Mouse (Mus musculus) heart, adult 2 months (tissue): Measurements from ENCODE around the gene Btk. TPM values are rescaled to one million over a fixed set of nuclear protein-coding genes. Genes with fewer than 3 reads are reported as not detected.

Experiments used
- DNase-seq, 2 experiments: peaks; one replicate each; pipeline ENCODE4 v3.0.0; 2021
- H3K27ac ChIP-seq: fragments of 200-600 bp; 2 replicates; pipeline ENCODE4 v1.8.1; 2022
- H3K27me3 ChIP-seq: fragments of 200-500 bp; 2 replicates; pipeline ENCODE4 v1.6.1; 2012; ENCODE audit warnings: mild to moderate bottlenecking, low read length, inconsistent platforms, mixed read lengths; ENCODE audit not compliant: control insufficient read depth, insufficient read depth
- H3K36me3 ChIP-seq: fragments of 200-500 bp; 2 replicates; pipeline ENCODE4 v1.6.1; 2012; ENCODE audit warnings: low read length, inconsistent platforms; ENCODE audit not compliant: control insufficient read depth, insufficient read depth
- H3K4me1 ChIP-seq: fragments of 200-500 bp; 2 replicates; pipeline ENCODE4 v1.6.1; 2011; ENCODE audit warnings: low read length; ENCODE audit not compliant: control insufficient read depth, insufficient read depth
- H3K4me3 ChIP-seq: fragments of 200-600 bp; 2 replicates; pipeline ENCODE4 v1.8.1; 2022
- H3K79me2 ChIP-seq: fragments of 200-500 bp; replicated peaks from 2 replicates; pipeline ENCODE4 v1.6.1; 2012; ENCODE audit warnings: mild to moderate bottlenecking, inconsistent platforms, low read length, moderate library complexity, mixed read lengths; ENCODE audit not compliant: control insufficient read depth, insufficient read depth
- H3K9ac ChIP-seq: fragments of 200-500 bp; 2 replicates; pipeline ENCODE4 v1.6.1; 2012; ENCODE audit warnings: low read depth, mild to moderate bottlenecking, control low read depth, inconsistent platforms, low read length, mixed read lengths
- CTCF ChIP-seq: fragments of 200-600 bp; IDR thresholded peaks from 2 replicates; pipeline ENCODE4 v1.8.1; 2022; ENCODE audit warnings: antibody characterized with exemption, mild to moderate bottlenecking, moderate library complexity
- EP300 ChIP-seq: fragments of 200-500 bp; IDR thresholded peaks from 2 replicates; pipeline ENCODE4 v1.6.1; 2011; ENCODE audit warnings: low read depth, low read length, control low read depth; ENCODE audit not compliant: insufficient read depth
- POLR2A ChIP-seq: fragments of 200-500 bp; IDR thresholded peaks from 2 replicates; pipeline ENCODE4 v1.6.1; 2011; ENCODE audit warnings: mild to moderate bottlenecking, low read depth, low read length, control low read depth; ENCODE audit not compliant: insufficient read depth
- WGBS: fragments of 180-500 bp; shearing (Covaris S2); methylation state at CpG from one replicate; pipeline ENCODE4 v1.1.7; 2018; 5-methylcytosine and 5-hydroxymethylcytosine counted together
- intact Hi-C: fragments of 180-260 bp; cut with DNase I; formaldehyde crosslinking; loops from one replicate; pipeline ENCODE4 v1.15.1; 2025
- polyA plus RNA-seq: library from polyadenylated mRNA; depleted of rRNA; stranded (reverse); fragments of >200 nt; gene quantifications from 2 replicates; pipeline ENCODE4 v1.2.3, GENCODE M21; 2012
- total RNA-seq, 2 experiments: library from RNA; stranded (reverse); gene quantifications; 2 replicates each; pipeline ENCODE4 v1.2.3; 2021

Gene Btk
- total and polyA plus RNA-seq, 3 experiments = 0.80 to 0.98 (median 0.94) TPM

- WGBS = 71% methylated on average over 9 of the region's 9 CpGs
- TF ChIP-seq POLR2A (no peak), CTCF (no peak), EP300 (no peak)
- no peak for DNase-seq
- H3K27ac ChIP-seq = no peak overlapping the region
- H3K4me1 ChIP-seq = no peaks in the 10 kb centered on the region
- intact Hi-C loops = loop anchor here (10.0 kb wide), 1 partner anchor 105 kb away; no protein-coding TSS in a partner anchor
- no peaks in the 10 kb centered on the region for H3K79me2 ChIP-seq
- H3K36me3 ChIP-seq = no peaks in the 10 kb centered on the region
- H3K9ac ChIP-seq = no peak overlapping the region
- no peak overlapping the region for H3K4me3 ChIP-seq
- H3K27me3 ChIP-seq = no peaks in the 10 kb centered on the region
Observed at GRCm38 (mm10) chrX:134619695-134620094, 36.3 kb upstream of the Btk start.

- no peak overlapping the region for H3K9ac ChIP-seq
- no peak overlapping the region for H3K4me3 ChIP-seq
- no peaks in the 10 kb centered on the region for H3K27me3 ChIP-seq
- peaks cover 2% of the 10 kb centered on the region; the same call in 1 of the 2 replicates for H3K4me1 ChIP-seq
- H3K36me3 ChIP-seq = no peaks in the 10 kb centered on the region
- DNase-seq = no peak
- intact Hi-C loops = loop anchor here (10.0 kb wide), 1 partner anchor 110 kb away; no protein-coding TSS in a partner anchor
- no peak overlapping the region for H3K27ac ChIP-seq
- no peaks in the 10 kb centered on the region for H3K79me2 ChIP-seq
- TF ChIP-seq CTCF = peak; percentile 56
- TF ChIP-seq EP300 = no peak
- 55% methylated on average over 2 of the region's 2 CpGs for WGBS
Observed at GRCm38 (mm10) chrX:134614306-134614705, 30.9 kb upstream of the Btk start.

GRCm38 (mm10) chrX:134612285-134612959 lies 29.1 kb upstream of the Btk start:
- WGBS = 16% methylated on average over 15 of the region's 15 CpGs
- TF ChIP-seq EP300 (no peak), CTCF (no peak), POLR2A (no peak)
- intact Hi-C loops = loop anchor here (10.0 kb wide), 1 partner anchor 112 kb away; no protein-coding TSS in a partner anchor
- H3K4me3 ChIP-seq = peak overlapping the region; percentile 49
- peak overlapping the region; percentile 58 for H3K27ac ChIP-seq
- H3K79me2 ChIP-seq = no peaks in the 10 kb centered on the region
- peaks cover 2% of the 10 kb centered on the region; the same call in 1 of the 2 replicates for H3K4me1 ChIP-seq
- no peaks in the 10 kb centered on the region for H3K27me3 ChIP-seq
- DNase-seq = peak; percentile 52 to 59
- peak overlapping the region; percentile 63 for H3K9ac ChIP-seq
- no peaks in the 10 kb centered on the region for H3K36me3 ChIP-seq

- no peaks in the 10 kb centered on the region for H3K36me3 ChIP-seq
- WGBS = 65% methylated on average over 4 of the region's 4 CpGs
- H3K79me2 ChIP-seq = no peaks in the 10 kb centered on the region
- H3K27me3 ChIP-seq = no peaks in the 10 kb centered on the region
- intact Hi-C loops = loop anchor here (10.0 kb wide), 1 partner anchor 114 kb away; no protein-coding TSS in a partner anchor
- no peak overlapping the region for H3K4me3 ChIP-seq
- H3K27ac ChIP-seq = no peak overlapping the region
- peaks cover 2% of the 10 kb centered on the region; the same call in 1 of the 2 replicates for H3K4me1 ChIP-seq
- TF ChIP-seq CTCF (no peak), EP300 (no peak), POLR2A (no peak)
- H3K9ac ChIP-seq = no peak overlapping the region
- no peak for DNase-seq
Observed at GRCm38 (mm10) chrX:134610984-134611383, 27.6 kb upstream of the Btk start.

GRCm38 (mm10) chrX:134609472-134609871 lies 26.1 kb upstream of the Btk start:
- Histone ChIP-seq H3K27ac (no peak overlapping the region), H3K4me3 (no peak overlapping the region), H3K9ac (no peak overlapping the region), H3K4me1 (peaks cover 2% of the 10 kb centered on the region; the same call in 1 of the 2 replicates), H3K27me3 (no peaks in the 10 kb centered on the region), H3K79me2 (no peaks in the 10 kb centered on the region), H3K36me3 (no peaks in the 10 kb centered on the region)
- 27% methylated on average over 4 of the region's 4 CpGs for WGBS
- TF ChIP-seq CTCF = peak; percentile 66
- TF ChIP-seq POLR2A = no peak
- DNase-seq = no peak
- intact Hi-C loops = loop anchor here (2.0 kb wide), 1 partner anchor 315 kb away; no protein-coding TSS in a partner anchor
